Mouse (Mus musculus) cerebellum, adult 11-12 months (tissue): Measurements from ENCODE around the gene Fndc3b.
"Not testable (repeated sequence)": the region's sequence is repeated elsewhere in the genome, so short reads cannot be mapped to it uniquely, and the experiment has no call there.

Experiments
- DNase-seq: peaks from one replicate; pipeline ENCODE4 v3.0.0; 2022

The Fndc3b gene

GRCm38 (mm10) chr3:27491821-27492220 is 219.3 kb downstream of the Fndc3b start:
- DNase-seq, result no peak

GRCm38 (mm10) chr3:27491367-27491766 is 219.7 kb downstream of the Fndc3b start:
- DNase-seq, result no peak

GRCm38 (mm10) chr3:27490891-27491290 is 220.2 kb downstream of the Fndc3b start:
- DNase-seq, result no peak

DNA sequence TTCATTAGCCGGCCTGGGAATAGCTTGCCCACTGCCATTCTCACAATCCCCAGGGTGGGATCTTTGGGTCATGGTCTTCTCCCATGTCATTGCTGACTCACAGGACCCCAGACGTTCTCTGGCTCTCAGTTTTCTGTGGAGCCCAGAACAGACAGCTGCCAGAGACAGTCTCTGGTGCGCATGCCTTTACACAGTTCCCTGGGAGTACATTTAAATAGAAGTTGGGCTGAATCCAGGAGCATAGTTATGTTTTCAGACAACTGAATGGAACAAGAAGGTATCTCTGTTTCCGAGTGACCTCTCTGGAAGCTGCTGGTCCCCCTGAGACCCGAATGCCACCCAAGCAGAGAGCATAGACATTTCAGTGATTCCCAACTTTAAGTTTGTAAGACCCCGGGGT is 221.6 kb downstream of the Fndc3b start:
- no peak for DNase-seq

- no peak for DNase-seq
Observed at GRCm38 (mm10) chr3:27485141-27485540, 226.0 kb downstream of the Fndc3b start.

DNA sequence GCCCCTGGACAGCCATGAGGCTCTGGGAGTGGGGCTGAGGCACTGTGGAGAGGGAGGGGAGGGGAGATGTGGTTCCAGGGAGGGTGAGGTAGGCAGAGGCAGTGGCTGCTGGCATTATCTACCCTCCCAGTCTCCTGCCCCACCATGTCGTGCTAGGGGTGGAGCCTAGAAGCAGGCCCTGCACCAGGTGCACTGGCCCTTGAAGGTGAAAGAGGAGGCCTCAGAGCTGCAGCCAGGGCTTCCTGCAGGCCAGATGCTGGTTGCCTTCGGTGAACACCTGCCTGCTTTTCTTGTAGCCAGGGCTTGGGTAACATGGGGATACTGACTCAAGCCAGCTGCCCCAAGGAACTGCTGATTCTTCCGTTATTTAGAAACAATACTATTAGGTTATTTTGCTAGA is 226.4 kb downstream of the Fndc3b start:
- DNase-seq, result no peak

DNA sequence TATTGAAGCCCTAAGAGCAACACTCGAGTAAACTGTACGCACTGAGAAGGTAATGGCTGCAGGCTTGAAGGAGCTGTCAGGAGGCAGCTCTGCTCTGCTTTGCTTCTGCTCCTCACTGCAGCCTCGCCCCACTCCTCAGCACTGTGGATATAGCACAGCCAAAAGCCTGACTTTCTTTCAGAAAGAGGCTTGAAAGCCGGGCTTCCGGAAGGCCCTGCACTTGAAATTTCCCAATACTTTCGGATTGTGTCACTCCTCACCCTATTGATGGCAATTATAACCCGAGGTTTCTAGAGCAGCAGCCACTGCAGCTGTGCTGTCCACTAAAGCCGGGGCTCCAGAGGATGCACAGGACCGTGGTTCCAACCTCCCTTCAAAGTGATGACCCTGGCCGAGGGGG is 227.3 kb downstream of the Fndc3b start:
- no peak for DNase-seq

DNA sequence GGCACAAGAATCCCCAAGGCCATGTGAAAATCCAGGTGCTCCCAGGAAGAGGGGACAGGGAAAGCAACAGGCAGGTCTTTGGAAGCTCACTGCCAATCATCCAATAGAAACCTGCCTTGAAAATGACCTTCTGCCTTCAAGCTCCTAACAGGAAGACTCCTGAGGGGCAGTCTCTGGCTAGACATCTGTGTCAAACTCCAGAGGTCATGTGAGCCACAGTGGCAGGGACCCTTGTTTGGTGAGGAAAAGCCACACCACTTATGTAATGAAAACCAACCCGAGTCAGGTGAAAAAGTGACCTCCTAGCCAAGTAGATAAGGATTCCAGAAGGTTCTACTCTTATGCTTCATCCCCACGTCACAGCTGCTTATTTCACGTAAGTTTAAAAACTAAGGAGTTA is 227.8 kb downstream of the Fndc3b start:
- no peak for DNase-seq

DNA sequence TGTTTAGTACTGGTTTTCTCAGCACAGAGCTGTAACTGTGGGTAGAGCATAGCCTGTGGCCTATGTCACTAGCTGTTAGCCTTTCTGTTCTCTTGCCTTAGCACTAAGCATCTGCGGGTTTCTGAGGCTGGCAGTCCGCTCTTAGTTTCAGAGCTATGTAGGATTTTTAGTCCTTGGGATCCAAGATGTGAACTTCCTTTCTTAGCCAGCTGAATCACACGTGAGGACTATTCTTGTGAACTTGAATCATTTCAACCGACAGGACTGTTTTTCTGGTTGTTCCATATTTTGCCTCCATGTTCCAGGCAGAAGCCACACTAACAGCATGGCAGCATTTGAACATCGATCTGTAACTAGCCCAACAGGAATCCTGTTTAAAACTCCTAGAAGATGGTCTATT is 229.4 kb downstream of the Fndc3b start:
- DNase-seq, result no peak

DNA sequence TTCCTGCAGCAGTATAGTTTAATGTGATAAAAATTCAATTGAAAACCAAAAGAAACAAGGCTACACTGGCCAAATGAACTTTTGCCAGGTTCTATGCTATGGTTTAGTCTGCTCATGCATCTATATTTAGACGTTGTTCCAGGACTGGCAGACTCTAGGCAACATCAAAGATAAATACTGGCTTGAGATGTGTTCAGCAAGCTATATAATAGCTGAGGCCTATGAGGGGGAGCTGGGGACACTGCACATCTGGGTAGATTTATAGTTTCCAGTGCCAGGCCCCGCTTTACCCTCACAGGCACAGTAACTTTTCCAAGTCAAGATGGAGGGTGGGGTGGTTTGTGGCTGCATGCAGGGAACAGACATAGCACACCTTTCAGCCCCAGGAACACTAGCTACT is 231.7 kb downstream of the Fndc3b start:
- no peak for DNase-seq

GRCm38 (mm10) chr3:27478563-27479156 is 232.4 kb downstream of the Fndc3b start:
- no peak for DNase-seq

- not testable (repeated sequence) for DNase-seq
Observed at GRCm38 (mm10) chr3:27477749-27478148, 233.4 kb downstream of the Fndc3b start.

DNA sequence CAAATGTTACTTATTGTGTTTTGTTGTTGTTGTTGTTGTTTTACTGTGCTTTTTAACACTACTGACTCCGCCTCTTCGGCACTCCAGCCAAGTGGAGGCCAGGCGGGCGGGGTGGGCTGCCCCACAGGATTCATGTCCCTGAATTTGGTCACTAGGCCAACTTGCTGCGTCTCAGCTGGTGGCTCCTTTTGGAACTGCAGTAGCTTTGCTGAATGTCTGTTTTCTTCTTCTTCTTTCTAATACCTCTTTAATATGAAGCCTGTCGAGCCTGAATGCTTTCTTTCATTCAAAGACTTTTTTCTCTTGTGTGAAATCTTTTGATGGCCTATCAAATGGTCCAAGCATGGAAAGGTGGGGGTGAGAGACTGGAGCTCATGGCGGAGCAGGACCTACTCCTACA is 235.2 kb downstream of the Fndc3b start:
- no peak for DNase-seq

- no peak for DNase-seq
Observed at GRCm38 (mm10) chr3:27473801-27474599, 237.1 kb downstream of the Fndc3b start.

- DNase-seq, result no peak
Observed at GRCm38 (mm10) chr3:27472846-27473245, 238.3 kb downstream of the Fndc3b start.

GRCm38 (mm10) chr3:27470781-27471180 is 240.3 kb downstream of the Fndc3b start:
- no peak for DNase-seq

DNA sequence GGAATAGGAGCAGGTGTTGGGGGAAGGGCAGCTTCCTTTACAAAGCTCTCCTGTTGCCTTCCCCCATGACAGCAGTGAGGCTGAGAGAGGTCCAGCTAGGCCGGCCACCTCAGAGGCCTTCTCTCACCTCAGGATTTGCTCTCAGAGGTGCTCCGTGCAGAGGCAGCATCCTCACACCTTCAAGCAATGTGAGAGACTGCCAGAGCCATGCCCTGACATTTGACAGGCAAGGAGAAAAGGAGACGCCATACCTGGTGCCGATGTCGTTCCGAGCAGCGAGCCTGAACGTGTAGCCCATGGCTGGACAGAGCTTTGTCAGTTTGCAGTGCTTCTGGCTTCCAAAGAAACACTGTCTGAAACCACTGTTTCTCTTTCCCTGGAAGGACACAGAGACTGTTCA is 241.1 kb downstream of the Fndc3b start:
- DNase-seq, result no peak

DNA sequence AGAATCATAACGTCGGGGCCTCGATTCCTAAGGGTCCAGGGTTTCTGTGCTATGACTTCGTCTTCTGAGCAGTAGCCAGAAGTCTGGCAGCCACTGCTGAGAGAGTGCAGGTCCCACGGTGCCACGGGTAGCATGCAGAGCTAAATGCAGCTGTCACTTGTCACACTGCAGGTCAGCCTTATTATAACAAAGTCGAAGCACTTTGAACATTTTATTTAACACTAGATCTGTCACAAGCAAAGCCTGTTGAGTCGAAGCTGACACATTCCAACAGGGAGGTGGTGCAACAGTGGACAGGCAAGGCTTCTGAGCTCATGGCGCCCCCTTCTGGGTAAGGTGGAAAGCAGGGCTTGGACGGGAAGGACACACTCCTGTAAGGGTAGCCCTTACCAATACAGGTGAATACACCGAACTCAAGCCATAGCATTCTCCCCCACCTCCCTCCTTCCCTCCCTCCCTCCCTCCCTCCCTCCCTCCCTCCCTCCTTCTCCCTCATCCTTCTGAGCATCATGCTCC is 243.5 kb downstream of the Fndc3b start:
- DNase-seq, result no peak

DNA sequence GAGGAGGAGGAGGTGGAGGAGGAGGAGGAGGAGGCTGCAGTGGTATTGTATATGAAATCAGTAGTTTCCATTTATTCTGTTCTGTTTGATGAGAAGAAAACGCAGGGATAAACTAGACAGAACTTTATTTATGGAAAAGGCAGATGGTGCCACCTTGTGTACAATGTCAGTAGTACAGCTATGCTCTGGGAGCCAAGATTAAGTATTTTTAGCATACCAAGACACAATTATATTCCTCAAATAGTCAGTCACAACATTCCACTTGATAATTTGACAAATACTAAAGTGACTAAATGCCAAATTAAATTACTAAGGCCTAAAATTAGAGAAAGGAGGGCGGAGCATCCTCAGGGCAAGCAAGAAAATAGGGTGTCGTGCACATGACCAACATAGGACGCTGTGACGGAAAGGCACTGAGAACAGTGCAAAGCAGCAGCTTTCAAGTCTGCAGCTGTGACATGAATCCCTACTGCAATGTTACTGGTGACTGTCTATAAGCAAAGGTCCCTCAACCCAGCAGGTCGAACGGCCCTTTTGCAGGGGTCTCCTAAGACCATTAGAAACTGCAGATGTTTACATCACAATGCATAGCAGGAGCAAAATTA is 244.7 kb downstream of the Fndc3b start:
- no peak for DNase-seq

DNA sequence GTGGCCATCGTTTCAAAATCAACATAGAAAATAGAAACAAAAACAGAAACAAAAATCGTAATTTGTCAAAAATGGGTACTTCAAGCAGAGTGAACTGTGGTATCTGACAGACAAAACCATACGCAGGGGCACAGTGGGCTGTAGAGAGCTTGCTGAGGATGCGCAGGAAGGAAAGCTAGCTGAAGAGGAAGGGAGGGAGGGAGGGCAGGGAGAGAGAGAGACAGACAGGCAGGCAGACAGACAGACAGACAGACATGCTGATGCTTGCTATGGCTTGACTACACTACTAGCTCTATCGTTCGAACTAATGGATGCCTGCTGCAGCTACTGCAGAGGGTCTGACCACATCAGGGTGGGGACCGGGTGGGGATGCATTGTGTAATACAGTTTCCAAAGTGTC is 247.7 kb downstream of the Fndc3b start:
- no peak for DNase-seq

- DNase-seq, result no peak
Observed at GRCm38 (mm10) chr3:27462934-27463333, 248.2 kb downstream of the Fndc3b start.

DNA sequence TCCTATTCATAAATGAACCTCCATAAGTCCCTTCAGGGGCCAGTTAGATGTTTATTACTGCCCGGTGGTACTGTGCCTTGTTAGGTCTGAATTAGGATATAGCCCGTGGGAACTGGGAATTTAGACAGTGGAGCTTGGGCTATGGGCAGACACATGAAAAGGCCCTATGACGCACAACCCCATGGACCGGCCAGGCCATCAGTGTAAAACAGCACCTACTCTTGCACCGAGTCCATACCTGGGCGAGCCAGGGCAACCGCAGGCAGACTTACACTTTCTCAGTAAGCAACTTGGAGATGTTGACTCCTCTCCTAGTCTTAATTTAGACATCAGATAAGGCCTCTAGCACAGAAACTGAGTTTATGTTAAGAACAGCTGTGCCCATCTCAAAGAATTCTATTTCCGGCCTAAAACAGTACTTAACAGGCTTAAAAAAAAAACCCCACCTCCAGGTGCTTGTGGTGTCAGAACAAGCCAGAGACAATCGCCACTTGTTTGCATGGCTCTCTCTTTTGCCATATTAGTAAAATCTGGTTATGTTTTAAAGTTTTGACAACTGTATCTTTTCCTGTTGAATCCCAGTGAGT is 248.7 kb downstream of the Fndc3b start:
- DNase-seq, result no peak

GRCm38 (mm10) chr3:27461861-27462260 is 249.2 kb downstream of the Fndc3b start:
- DNase-seq, result no peak

DNA sequence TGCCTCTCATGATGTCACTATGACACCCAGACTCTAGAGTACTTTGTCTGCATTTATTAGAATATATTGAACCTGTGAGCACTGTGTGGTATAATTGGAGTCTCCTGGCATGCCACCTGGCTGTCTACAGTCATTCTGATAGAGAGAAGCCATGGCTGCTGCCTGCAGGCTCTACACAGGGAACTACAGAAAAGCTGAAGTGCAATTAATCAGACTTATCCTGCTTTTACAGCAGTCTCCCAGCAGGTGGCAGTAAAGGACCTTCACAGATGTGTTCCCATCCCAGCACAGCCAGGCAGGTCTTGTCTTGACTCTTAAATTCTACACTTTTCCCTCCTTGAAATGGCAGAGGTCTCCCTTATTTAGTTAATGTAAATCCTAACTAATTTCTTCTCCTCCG is 250.1 kb downstream of the Fndc3b start:
- DNase-seq, result peak; percentile 49
